Comparison of ENCODE assay signal across 8 mouse cellular contexts in the genomic region with DNA sequence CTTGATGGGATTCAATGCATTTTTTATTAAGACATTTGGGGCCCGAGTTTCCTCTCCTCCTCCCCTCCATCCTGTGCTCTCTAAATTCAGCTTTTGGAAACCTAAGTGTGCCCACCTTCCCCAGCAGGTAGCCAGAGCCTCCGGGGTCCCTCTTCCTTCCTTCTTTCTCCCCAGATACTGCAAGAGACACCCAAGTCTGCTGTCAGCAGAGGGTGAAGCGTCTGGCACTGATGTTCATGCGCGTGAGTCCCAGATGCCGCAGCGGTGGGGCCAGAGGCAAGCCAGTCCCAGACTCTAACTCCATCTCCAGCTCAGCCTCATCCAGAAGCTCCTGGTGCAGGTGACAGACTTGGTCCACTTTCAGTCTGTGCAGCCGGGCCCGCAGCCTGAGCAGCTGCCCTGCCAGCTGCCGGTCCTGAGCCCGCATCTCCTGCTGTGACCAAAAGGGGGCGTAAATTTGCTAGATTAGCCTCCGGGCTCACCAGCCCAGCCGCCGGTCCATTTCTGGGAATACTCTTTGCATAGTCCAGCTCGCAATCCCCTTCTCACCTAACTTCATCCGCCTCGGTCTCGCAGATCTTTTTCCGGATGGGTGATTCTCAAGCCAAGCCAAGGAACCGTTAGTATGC. TPM values are rescaled to one million over a fixed set of nuclear protein-coding genes. Genes with fewer than 3 reads are reported as not detected.
DNase-seq lines count a peak whose midpoint lies in the region; ATAC-seq lines count a peak whose summit lies in the region.

No protein-coding gene starts in this region.

- no peak overlapping the region for H3K27ac ChIP-seq in limb, embryonic 11.5 days (replicated peaks; ENCODE audit: low read depth, low read length)
- H3K27ac ChIP-seq in midbrain, embryonic 12.5 days (replicated peaks): no peak overlapping the region

- peak overlapping the region; percentile 30 for H3K9ac ChIP-seq in limb, embryonic 11.5 days (ENCODE audit: low read length)
- H3K9ac ChIP-seq in midbrain, embryonic 12.5 days (replicated peaks): no peak overlapping the region; the same call in 1 of the 2 replicates

- no peak overlapping the region for H3K4me3 ChIP-seq in limb, embryonic 11.5 days (ENCODE audit: low read depth, low read length)
- H3K4me3 ChIP-seq in midbrain, embryonic 12.5 days: no peak overlapping the region

- DNase-seq in MEL-GATA-1-ER (ENCODE audit: extremely low read depth, low read depth): peak; percentile 22
- DNase-seq in cerebellum, postnatal 10 days: peak; percentile 84 to 85
- peak; percentile 73 for DNase-seq in gastrocnemius, postnatal 10 days
- DNase-seq in induced T-regulatory cell, adult 2 months (ENCODE audit: low read depth): peak; percentile 78
- peak; percentile 76 for DNase-seq in limb, embryonic 11.5 days (ENCODE audit: low spot score)
- peak; percentile 53 for DNase-seq in right cerebral cortex, postnatal 4 days

- WGBS in limb, embryonic 11.5 days: 40% methylated on average over 21 of the region's 21 CpGs
- 24% methylated on average over 21 of the region's 21 CpGs for WGBS in midbrain, embryonic 12.5 days

- peaks cover 11% of the 10 kb centered on the region; the same call in 1 of the 2 replicates for H3K4me1 ChIP-seq in limb, embryonic 11.5 days (ENCODE audit: control insufficient read depth, insufficient read depth, low read length)
- peaks cover 7% of the 10 kb centered on the region; the same call in 1 of the 2 replicates for H3K4me1 ChIP-seq in midbrain, embryonic 12.5 days

- H3K27me3 ChIP-seq in limb, embryonic 11.5 days (ENCODE audit: control insufficient read depth, insufficient read depth, low read length): no peaks in the 10 kb centered on the region
- no peaks in the 10 kb centered on the region for H3K27me3 ChIP-seq in midbrain, embryonic 12.5 days

- no peaks in the 10 kb centered on the region for H3K36me3 ChIP-seq in limb, embryonic 11.5 days (ENCODE audit: control insufficient read depth, insufficient read depth, low read length)
- no peaks in the 10 kb centered on the region for H3K36me3 ChIP-seq in midbrain, embryonic 12.5 days

- H3K9me3 ChIP-seq in limb, embryonic 11.5 days (ENCODE audit: control insufficient read depth, low read length): no peaks in the 10 kb centered on the region
- H3K9me3 ChIP-seq in midbrain, embryonic 12.5 days: no peaks in the 10 kb centered on the region

- no peak overlapping the region for H3K4me2 ChIP-seq in limb, embryonic 11.5 days (ENCODE audit: low read depth, severe bottlenecking)
- peak overlapping the region; percentile 30 for H3K4me2 ChIP-seq in midbrain, embryonic 12.5 days (replicated peaks)

- ATAC-seq in limb, embryonic 11.5 days (ENCODE audit: insufficient number of reproducible peaks, low FRiP score, low TSS enrichment, low read depth): no peak
- ATAC-seq in midbrain, embryonic 12.5 days (ENCODE audit: low FRiP score, low read depth): no peak
- ATAC-seq in activated CD4-positive, CD25-positive, alpha-beta regulatory T cell, adult 4 months: no peak

RNA-seq across cellular contexts. Expression of a gene that starts 1.4 kb away (rescaled TPM):
- 1 to 10 TPM in 1 of 2 experiments, under 1 TPM in 1; 0.80 to 1.3 TPM for total RNA-seq in gastrocnemius, postnatal 10 days (2021)
- 3.5 and 4.3 TPM in 2 replicates for polyA plus RNA-seq in limb, embryonic 11.5 days (2014; fragmentation: Nextera tagmentation; extraction: Ambion mirVana)
- 0.54 TPM in 1 of 2 replicates, not detected in the other for polyA plus RNA-seq in midbrain, embryonic 12.5 days (2016; fragmentation: Nextera tagmentation; extraction: Ambion mirVana)
- 1 to 10 TPM; 1.3 to 1.6 TPM for polyA plus RNA-seq in activated CD4-positive, CD25-positive, alpha-beta regulatory T cell, adult 4 months (2017; shearing (Covaris generic))

RNA-seq across cellular contexts. Expression of a gene that starts 3.5 kb away (rescaled TPM):
- total RNA-seq in gastrocnemius, postnatal 10 days (2021): under 1 TPM in 1 of 2 experiments, not detected in 1; 0.59 TPM
- 10.7 and 12.1 TPM in 2 replicates for polyA plus RNA-seq in limb, embryonic 11.5 days (2014; fragmentation: Nextera tagmentation; extraction: Ambion mirVana)
- polyA plus RNA-seq in midbrain, embryonic 12.5 days (2016; fragmentation: Nextera tagmentation; extraction: Ambion mirVana): 3.7 and 3.8 TPM in 2 replicates
- polyA plus RNA-seq in activated CD4-positive, CD25-positive, alpha-beta regulatory T cell, adult 4 months (2017; shearing (Covaris generic)): 1,000 to 10,000 TPM; 1,301 to 1,674 TPM

RNA-seq across cellular contexts. Expression of a gene that starts 23.5 kb away (rescaled TPM):
- 100 to 1,000 TPM; 149 to 151 TPM for total RNA-seq in gastrocnemius, postnatal 10 days (2021)
- polyA plus RNA-seq in limb, embryonic 11.5 days (2014; fragmentation: Nextera tagmentation; extraction: Ambion mirVana): 296 and 317 TPM in 2 replicates
- polyA plus RNA-seq in midbrain, embryonic 12.5 days (2016; fragmentation: Nextera tagmentation; extraction: Ambion mirVana): 196 and 202 TPM in 2 replicates
- 100 to 1,000 TPM; 377 to 435 TPM for polyA plus RNA-seq in activated CD4-positive, CD25-positive, alpha-beta regulatory T cell, adult 4 months (2017; shearing (Covaris generic))

RNA-seq across cellular contexts. Expression of a gene that starts 23.5 kb away (rescaled TPM):
- total RNA-seq in gastrocnemius, postnatal 10 days (2021): 10 to 100 TPM; 42.3 to 47.0 TPM
- 202 and 207 TPM in 2 replicates for polyA plus RNA-seq in limb, embryonic 11.5 days (2014; fragmentation: Nextera tagmentation; extraction: Ambion mirVana)
- polyA plus RNA-seq in midbrain, embryonic 12.5 days (2016; fragmentation: Nextera tagmentation; extraction: Ambion mirVana): 182 and 192 TPM in 2 replicates
- 100 to 1,000 TPM; 296 to 341 TPM for polyA plus RNA-seq in activated CD4-positive, CD25-positive, alpha-beta regulatory T cell, adult 4 months (2017; shearing (Covaris generic))

RNA-seq across cellular contexts. Expression of a gene that starts 34.5 kb away (rescaled TPM):
- total RNA-seq in gastrocnemius, postnatal 10 days (2021): 10 to 100 TPM; 23.9 to 29.8 TPM
- 299 and 309 TPM in 2 replicates for polyA plus RNA-seq in limb, embryonic 11.5 days (2014; fragmentation: Nextera tagmentation; extraction: Ambion mirVana)
- 188 and 190 TPM in 2 replicates for polyA plus RNA-seq in midbrain, embryonic 12.5 days (2016; fragmentation: Nextera tagmentation; extraction: Ambion mirVana)
- polyA plus RNA-seq in activated CD4-positive, CD25-positive, alpha-beta regulatory T cell, adult 4 months (2017; shearing (Covaris generic)): 100 to 1,000 TPM; 225 to 283 TPM

Comparison
In these comparisons a context has a peak if more than half of its experiments do, and no peak if none do; other contexts are left out.
1. DNase-seq: peak in every context shown above with its lines; median percentile 84 in cerebellum, postnatal 10 days; 78 in induced T-regulatory cell, adult 2 months; 76 in limb, embryonic 11.5 days; 73 in gastrocnemius, postnatal 10 days; 53 in right cerebral cortex, postnatal 4 days; 22 in MEL-GATA-1-ER.
2. RNA of a gene that starts 3.5 kb away (polyA plus RNA-seq): 1,301 to 1,674 TPM in activated CD4-positive, CD25-positive, alpha-beta regulatory T cell, adult 4 months; 10.7 to 12.1 TPM in limb, embryonic 11.5 days and 3.7 to 3.8 TPM in midbrain, embryonic 12.5 days; every median in the first group is over 10 times any median in the second.